Mouse (Mus musculus) midbrain, embryonic 10.5 days (tissue): ENCODE measurements around the gene Gpr18. TPM values are rescaled to one million over a fixed set of nuclear protein-coding genes. Genes with fewer than 3 reads are reported as not detected.
"Not testable (repeated sequence)": the region's sequence is repeated elsewhere in the genome, so short reads cannot be mapped to it uniquely, and the experiment has no call there.

Experiments used
- DNase-seq: peaks from one replicate; pipeline ENCODE4 v3.0.0-alpha.2; 2017; ENCODE audit warnings: low spot score
- H3K27ac ChIP-seq: fragments of 300-500 bp; sonication (generic); replicated peaks from 2 replicates; pipeline ENCODE4 v1.5.1; 2016; ENCODE audit warnings: mild to moderate bottlenecking
- H3K27me3 ChIP-seq: fragments of 300-500 bp; sonication (generic); 2 replicates; pipeline ENCODE4 v1.6.1; 2016; ENCODE audit warnings: low read depth, mild to moderate bottlenecking; ENCODE audit not compliant: poor library complexity, severe bottlenecking
- H3K36me3 ChIP-seq: fragments of 300-500 bp; sonication (generic); 2 replicates; pipeline ENCODE4 v1.6.1; 2016; ENCODE audit warnings: mild to moderate bottlenecking, moderate library complexity
- H3K4me1 ChIP-seq: fragments of 300-500 bp; sonication (generic); 2 replicates; pipeline ENCODE4 v1.6.1; 2016
- H3K4me3 ChIP-seq: fragments of 300-500 bp; sonication (generic); 2 replicates; pipeline ENCODE4 v1.5.1; 2016; ENCODE audit warnings: mild to moderate bottlenecking, moderate library complexity
- H3K9me3 ChIP-seq: fragments of 300-500 bp; sonication (generic); replicated peaks from 2 replicates; pipeline ENCODE4 v1.6.1; 2016; ENCODE audit warnings: mild to moderate bottlenecking
- WGBS: fragments of 180-500 bp; shearing (Covaris S2); methylation state at CpG from one replicate; pipeline ENCODE4 v1.1.7; 2016; 5-methylcytosine and 5-hydroxymethylcytosine counted together
- polyA plus RNA-seq: library from polyadenylated mRNA; unstranded; fragments of >200 nt; fragmentation: Nextera tagmentation; extraction: Ambion mirVana; gene quantifications from 2 replicates; pipeline ENCODE4 v1.2.1, GENCODE M21; 2016

The Gpr18 gene
- polyA plus RNA-seq, 1 experiment from 2014 or later: 0.07 TPM

DNA sequence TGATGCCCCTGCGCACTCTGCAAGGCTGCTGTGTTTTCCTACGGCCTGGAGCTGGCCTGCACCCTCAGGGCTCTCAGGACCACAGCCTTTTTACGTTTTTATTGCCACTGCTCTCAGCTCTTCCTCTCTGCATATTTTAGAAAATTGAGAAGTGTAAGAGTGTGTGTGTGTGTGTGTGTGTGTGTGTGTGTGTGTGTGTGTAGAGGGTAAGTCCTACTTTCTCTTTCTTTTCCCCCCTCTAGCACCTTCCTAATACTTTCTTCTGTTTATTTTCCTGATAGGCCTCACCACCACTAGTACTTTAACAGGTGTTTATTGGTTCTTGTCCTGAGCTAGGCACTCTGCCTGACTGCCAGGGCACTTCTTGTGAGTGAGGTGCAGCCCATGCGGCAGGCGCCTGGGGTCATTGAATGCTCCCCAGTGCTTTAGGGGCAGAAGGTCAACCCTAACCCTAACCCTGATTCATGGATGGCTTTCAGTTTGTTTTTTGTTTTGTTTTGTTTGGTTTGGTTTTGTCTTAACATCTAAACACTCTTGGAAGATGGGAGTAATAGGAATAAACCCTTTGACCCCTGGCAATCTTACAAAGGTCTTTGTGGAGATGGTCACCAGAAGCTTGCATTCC, 21.0 kb downstream of the Gpr18 start:
- Histone ChIP-seq H3K4me1 (0 out of 2 replicates have a peak, but pooled peaks cover 4% of the 10 kb centered on the region), H3K9me3 (no peaks in the 10 kb centered on the region), H3K4me3 (no peak overlapping the region), H3K36me3 (peaks cover 11% of the 10 kb centered on the region), H3K27ac (no peak overlapping the region), H3K27me3 (no peaks in the 10 kb centered on the region)
- WGBS: 75% methylated on average over 5 of the region's 5 CpGs
- DNase-seq: no peak

GRCm38 (mm10) chr14:121893747-121894146, 21.8 kb downstream of the Gpr18 start:
- H3K27ac ChIP-seq: no peak overlapping the region
- DNase-seq: no peak
- 91% methylated on average over 6 of the region's 6 CpGs for WGBS

DNA sequence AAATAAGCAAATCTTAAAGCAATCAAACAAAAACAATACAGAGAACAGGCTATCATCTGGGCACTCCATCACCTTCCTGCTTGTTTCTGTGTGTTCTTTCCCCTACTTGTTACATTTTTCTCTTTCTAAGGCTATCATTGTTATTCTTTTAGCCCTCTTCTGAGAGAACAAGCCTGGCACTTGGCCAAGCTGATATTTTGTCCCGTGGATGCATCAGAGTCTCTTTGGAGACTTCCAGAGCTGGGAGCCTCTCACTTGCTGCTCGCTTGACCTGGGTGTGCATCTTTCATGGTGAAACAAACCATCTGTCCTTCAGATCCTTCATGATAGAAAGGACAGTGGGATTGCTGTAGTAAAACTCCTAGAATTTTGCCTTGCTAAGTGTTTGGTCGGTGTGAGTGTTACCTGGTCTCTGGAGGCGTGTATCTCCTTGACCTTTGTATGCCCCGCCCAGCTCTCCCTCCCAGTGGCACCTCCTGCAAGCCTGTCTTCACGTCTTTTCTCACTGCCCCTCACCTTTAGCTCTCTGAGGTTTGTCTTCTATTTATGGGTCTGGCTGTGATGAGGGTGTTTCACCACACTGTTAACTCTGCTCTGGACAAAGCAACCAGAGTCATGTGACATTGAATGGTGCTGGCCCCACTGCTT, 31.3 kb downstream of the Gpr18 start:
- WGBS: 85% methylated on average over 6 of the region's 6 CpGs
- Histone ChIP-seq H3K9me3 (no peaks in the 10 kb centered on the region), H3K27ac (no peak overlapping the region), H3K27me3 (no peaks in the 10 kb centered on the region), H3K4me1 (peaks cover 17% of the 10 kb centered on the region), H3K36me3 (peaks cover 26% of the 10 kb centered on the region), H3K4me3 (no peak overlapping the region)
- DNase-seq: no peak

More at GRCm38 (mm10) chr14:121893747-121894146, 21.8 kb downstream of the Gpr18 start:
- H3K4me1 ChIP-seq: 0 out of 2 replicates have a peak, but pooled peaks cover 4% of the 10 kb centered on the region
- H3K4me3 ChIP-seq: no peak overlapping the region
- no peaks in the 10 kb centered on the region for H3K9me3 ChIP-seq
- H3K27me3 ChIP-seq: no peaks in the 10 kb centered on the region
- H3K36me3 ChIP-seq: peaks cover 15% of the 10 kb centered on the region

- Histone ChIP-seq H3K9me3 (no peaks in the 10 kb centered on the region), H3K27ac (no peak overlapping the region), H3K27me3 (no peaks in the 10 kb centered on the region), H3K4me3 (no peak overlapping the region), H3K36me3 (peaks cover 17% of the 10 kb centered on the region), H3K4me1 (peaks cover 28% of the 10 kb centered on the region)
- DNase-seq: no peak
- 90% methylated on average over 7 of the region's 7 CpGs for WGBS
These were observed 34.4 kb downstream of the Gpr18 start for GRCm38 (mm10) chr14:121881211-121881610.

GRCm38 (mm10) chr14:121879266-121879840, 36.2 kb downstream of the Gpr18 start:
- H3K27ac ChIP-seq: peak overlapping the region; percentile 95
- DNase-seq: no peak

GRCm38 (mm10) chr14:121878859-121879206, 36.7 kb downstream of the Gpr18 start:
- Histone ChIP-seq H3K4me3 (peak overlapping the region; percentile 98), H3K27ac (peak overlapping the region; percentile 95), H3K27me3 (no peaks in the 10 kb centered on the region), H3K36me3 (no peaks in the 10 kb centered on the region), H3K9me3 (no peaks in the 10 kb centered on the region), H3K4me1 (peaks cover 28% of the 10 kb centered on the region)
- DNase-seq: no peak
- under 1% methylated on average over 27 of the region's 27 CpGs for WGBS

More at GRCm38 (mm10) chr14:121879266-121879840, 36.2 kb downstream of the Gpr18 start:
- Histone ChIP-seq H3K4me1 (peaks cover 28% of the 10 kb centered on the region), H3K36me3 (no peaks in the 10 kb centered on the region), H3K4me3 (peak overlapping the region; percentile 98), H3K9me3 (no peaks in the 10 kb centered on the region), H3K27me3 (no peaks in the 10 kb centered on the region)
- 25% methylated on average over 16 of the region's 16 CpGs for WGBS

DNA sequence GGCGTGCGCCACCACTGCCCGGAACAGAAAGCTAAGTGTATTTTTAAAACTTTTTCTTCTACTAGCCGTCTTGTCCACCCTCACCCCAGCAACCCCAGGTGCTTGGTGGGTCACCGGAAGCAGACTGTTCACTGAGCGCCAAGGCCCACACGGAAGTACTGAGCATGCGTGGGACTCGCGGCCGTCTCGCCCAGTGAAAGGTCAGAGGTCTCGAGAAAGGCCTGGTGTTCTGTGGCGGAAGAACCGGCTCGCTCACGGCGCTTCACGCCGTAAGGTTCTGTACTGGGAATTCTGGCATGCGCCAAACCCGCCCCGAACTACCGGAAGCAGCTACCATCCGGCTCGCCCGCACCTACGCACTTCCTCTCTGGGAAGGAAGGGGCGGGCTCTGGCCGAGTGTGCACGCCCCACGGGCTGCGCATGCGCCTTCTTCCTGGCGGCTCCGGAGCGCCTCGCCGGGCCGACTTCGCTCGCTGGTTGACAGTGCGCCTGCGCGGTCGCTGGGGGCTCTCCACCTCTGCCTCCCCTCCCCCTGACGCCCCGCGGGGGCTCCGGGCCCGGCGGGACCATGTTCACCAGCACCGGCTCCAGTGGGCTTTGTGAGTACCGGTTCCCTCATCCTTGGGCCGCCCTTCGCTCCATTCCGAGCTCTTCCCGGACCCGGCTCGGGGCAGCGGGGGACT, 37.3 kb downstream of the Gpr18 start, which contains the start of gene Ubac2:
Gene Ubac2 (plus strand): TSS at position 445 of the 683 bp plus-strand sequence.
- Histone ChIP-seq H3K4me3 (peak within 1 kb of the TSS; percentile 98), H3K27me3 (no peaks in the 10 kb centered on the region), H3K9me3 (no peaks in the 10 kb centered on the region), H3K4me1 (peaks cover 28% of the 10 kb centered on the region), H3K27ac (peak within 1 kb of the TSS; percentile 95), H3K36me3 (no peaks in the 10 kb centered on the region)
- DNase-seq: peak; percentile 98
- under 1% methylated on average over 61 of the region's 61 CpGs for WGBS

DNA sequence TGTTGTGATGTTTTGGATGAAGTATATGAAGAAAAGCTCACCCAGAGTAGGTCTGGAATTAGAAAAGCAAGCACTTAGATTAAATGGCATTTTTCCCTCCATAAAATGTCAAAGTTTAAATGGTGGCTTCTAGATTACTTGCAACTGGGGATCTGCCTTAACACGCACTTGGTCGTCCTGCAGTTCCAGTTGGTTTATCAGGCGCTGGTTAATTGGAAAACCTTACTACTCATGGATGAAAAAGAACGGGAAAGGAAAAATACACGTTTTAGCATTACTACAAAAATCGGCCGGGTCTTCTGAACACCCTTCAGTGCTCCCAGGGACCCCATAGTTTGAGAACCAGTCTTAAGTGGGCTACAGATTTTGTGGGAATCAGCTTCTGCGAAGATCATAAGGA, 37.9 kb downstream of the Gpr18 start:
- Histone ChIP-seq H3K9me3 (no peaks in the 10 kb centered on the region), H3K27ac (peak overlapping the region; percentile 95), H3K27me3 (no peaks in the 10 kb centered on the region), H3K4me1 (peaks cover 28% of the 10 kb centered on the region), H3K4me3 (peak overlapping the region; percentile 98), H3K36me3 (no peaks in the 10 kb centered on the region)
- WGBS: 27% methylated on average over 8 of the region's 8 CpGs
- DNase-seq: no peak

- Histone ChIP-seq H3K9me3 (no peaks in the 10 kb centered on the region), H3K4me3 (no peak overlapping the region), H3K27ac (no peak overlapping the region), H3K36me3 (no peaks in the 10 kb centered on the region), H3K27me3 (no peaks in the 10 kb centered on the region), H3K4me1 (peaks cover 28% of the 10 kb centered on the region)
- DNase-seq: no peak
- 92% methylated on average over 2 of the region's 2 CpGs for WGBS
These were observed 38.7 kb downstream of the Gpr18 start for GRCm38 (mm10) chr14:121876860-121877259.

DNA sequence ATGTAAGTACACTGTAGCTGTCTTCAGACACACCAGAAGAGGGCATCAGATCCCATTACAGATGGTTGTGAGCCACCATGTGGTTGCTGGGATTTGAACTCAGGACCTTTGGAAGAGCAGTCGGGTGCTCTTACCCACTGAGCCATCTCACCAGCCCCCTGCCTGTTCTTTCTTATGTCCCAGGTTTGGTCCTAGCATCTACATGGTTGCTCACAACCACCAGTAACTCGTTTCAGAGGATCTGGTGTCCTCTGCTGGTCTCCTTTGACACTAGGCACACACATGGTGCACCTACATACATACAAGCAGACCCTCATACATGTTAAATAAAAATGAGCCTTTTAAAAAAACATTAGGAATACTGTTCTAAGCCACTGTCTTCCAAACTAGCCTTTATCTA, 39.4 kb downstream of the Gpr18 start:
- H3K27me3 ChIP-seq, H3K4me3 ChIP-seq, DNase-seq, H3K9me3 ChIP-seq, H3K27ac ChIP-seq, H3K36me3 ChIP-seq: not testable (repeated sequence)
- H3K4me1 ChIP-seq: peaks cover 27% of the 10 kb centered on the region
- 77% methylated on average over 2 of the region's 2 CpGs for WGBS

DNA sequence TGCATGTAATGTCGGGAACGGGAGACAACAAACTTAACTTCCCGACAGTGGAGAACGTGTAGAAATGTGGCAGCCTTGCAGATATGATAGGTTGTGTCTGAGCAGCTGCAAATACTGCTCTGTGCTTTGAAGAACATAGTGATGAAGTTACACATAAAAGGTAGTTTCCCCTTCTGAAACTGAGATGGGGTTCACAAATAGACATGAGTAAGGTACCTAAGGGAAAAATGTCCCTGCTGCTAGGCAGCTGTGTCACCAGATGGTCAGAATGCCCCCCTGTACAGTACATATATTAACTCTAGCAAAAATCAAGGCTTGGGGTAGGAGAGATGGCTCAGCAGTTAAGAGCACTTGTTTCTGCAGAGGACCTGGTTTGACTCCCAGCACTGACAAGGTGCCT, 41.9 kb downstream of the Gpr18 start:
- Histone ChIP-seq H3K27me3 (no peaks in the 10 kb centered on the region), H3K4me1 (peaks cover 6% of the 10 kb centered on the region), H3K36me3 (no peaks in the 10 kb centered on the region), H3K4me3 (no peak overlapping the region), H3K27ac (no peak overlapping the region), H3K9me3 (no peaks in the 10 kb centered on the region)
- WGBS: 86% methylated on average over 4 of the region's 4 CpGs
- no peak for DNase-seq

- H3K36me3 ChIP-seq: no peaks in the 10 kb centered on the region
- H3K27ac ChIP-seq: no peak overlapping the region
- H3K9me3 ChIP-seq: no peaks in the 10 kb centered on the region
- WGBS: 85% methylated on average over 2 of the region's 2 CpGs
- peaks cover 6% of the 10 kb centered on the region for H3K4me1 ChIP-seq
- H3K4me3 ChIP-seq: no peak overlapping the region
- DNase-seq: no peak
- no peaks in the 10 kb centered on the region for H3K27me3 ChIP-seq
These were observed 42.4 kb downstream of the Gpr18 start for GRCm38 (mm10) chr14:121873172-121873571.
